Mouse (Mus musculus): ENCODE data around the gene Zfp451. TPM values are rescaled to one million over a fixed set of nuclear protein-coding genes. Genes with fewer than 3 reads are reported as not detected.

The Zfp451 gene
- 12.2 and 14.0 TPM in 2 replicates for polyA plus RNA-seq (2015; fragmentation: Nextera tagmentation; extraction: Ambion mirVana)

DNA sequence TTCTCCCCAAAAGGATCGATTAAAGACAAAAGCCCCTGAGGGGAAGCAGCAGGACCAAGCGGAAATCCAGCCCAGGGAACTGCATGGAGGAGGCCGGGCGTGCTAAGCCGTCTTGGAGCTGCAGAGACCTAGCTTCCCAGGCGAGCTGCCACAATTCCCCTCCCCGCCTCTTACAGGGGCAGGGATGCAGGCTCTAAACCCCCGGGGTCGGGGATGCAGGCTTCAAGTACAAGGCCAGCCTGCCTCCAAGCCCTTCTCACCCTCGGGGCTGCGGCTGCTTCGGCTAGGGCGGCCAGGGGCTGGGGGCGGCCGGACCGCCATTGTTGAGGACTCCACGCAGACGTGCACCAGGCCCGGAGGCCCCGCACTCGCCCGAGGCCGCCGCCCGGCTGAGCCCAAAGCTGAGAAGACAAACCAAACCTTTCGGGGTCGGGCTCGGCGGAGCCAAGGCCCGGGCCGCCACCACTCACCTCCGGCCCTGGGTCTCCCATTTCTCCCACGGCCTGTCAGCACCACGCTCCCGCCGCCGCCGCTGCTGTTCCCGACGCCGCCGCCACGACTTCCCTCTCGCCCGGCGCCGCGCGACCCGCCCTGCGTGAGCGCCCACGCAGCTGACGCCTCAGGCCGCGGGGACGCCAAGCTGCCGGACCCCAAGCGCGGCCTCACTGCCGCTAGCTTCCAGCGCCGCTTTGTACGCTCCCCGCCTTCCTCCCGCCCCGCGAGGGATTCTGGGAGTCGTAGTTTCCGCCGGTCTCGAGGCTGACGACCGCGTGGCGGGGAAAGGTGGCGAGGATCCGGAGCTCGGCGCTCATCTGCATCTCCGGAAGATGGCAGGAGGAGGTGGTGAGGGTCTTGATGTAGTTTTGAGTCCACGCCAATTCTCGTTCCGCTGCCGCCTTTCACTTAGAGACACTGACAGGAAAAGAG, at the start of gene Zfp451:
Gene Zfp451 (minus strand): TSS at position 728 of the 927 bp plus-strand sequence.

DNA sequence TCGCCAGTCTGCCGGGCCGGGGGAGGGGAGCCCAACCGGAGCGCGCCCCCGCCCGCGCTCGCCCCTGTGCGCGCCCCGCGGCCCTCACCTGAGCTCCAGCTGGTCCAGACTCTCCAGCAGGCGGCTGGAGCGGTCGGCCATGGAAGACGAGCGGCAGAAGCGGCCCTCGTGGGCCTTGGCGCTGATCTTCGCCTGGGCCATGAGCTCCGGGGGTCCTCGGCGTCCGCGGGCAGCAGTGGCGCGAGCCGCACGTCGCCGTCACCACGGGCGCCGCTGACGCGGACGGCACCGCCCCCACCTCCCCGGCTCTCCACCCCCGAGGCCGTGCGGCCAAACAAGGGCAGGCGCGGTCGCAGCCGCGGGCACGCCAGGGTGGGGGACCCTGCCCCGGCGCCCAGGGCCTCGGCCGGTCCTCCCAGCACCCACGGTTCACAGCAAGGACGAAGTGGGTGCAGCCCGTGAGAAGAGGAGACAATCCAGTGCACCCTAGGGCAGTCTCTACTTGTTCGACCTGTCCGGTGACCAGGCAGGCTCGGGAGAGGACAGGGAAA, 56.8 kb downstream of the Zfp451 start, which contains the start of gene Bag2:
Gene Bag2 (minus strand): TSS at position 305 of the 551 bp plus-strand sequence.

DNA sequence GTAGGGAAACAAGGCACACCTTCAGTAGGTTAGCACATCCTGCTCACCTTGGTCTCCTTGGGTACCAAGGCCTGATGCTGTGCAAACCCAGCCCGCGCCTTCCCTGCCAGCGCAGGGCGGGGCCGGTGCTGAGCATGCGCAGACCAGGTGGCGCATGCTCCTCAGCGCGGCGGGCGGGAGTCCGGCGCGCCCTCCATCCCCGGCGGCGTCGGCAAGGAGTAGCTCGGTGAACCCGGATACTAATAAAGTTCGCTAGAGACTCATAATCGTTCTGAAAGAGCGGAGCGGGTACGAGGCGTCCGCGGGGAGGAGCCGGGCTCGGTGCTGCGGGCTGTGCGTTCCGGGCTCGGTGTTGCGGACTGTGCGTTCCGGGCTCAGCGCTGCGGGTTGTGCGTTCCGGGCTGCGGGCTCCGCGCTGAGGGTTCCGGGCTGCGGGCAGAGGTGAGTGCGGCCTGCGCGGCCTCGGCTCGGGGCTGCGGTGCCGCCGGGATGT, 94.6 kb downstream of the Zfp451 start, which contains the start of gene Rab23:
Gene Rab23 (plus strand): TSS at position 155 of the 493 bp plus-strand sequence.

Other genes starting within 250 kb of the Zfp451 start
- gene Prim2, start 144.8 kb downstream of the Zfp451 start, polyA plus RNA-seq (2015; fragmentation: Nextera tagmentation; extraction: Ambion mirVana), result 10.0 and 13.1 TPM in 2 replicates
- gene Rab23, start 94.7 kb downstream of the Zfp451 start, polyA plus RNA-seq (2015; fragmentation: Nextera tagmentation; extraction: Ambion mirVana), result 19.1 and 22.7 TPM in 2 replicates
- gene Bag2, start 56.8 kb downstream of the Zfp451 start, polyA plus RNA-seq (2015; fragmentation: Nextera tagmentation; extraction: Ambion mirVana), result 153 and 188 TPM in 2 replicates
- gene Bend6, start 93.2 kb upstream of the Zfp451 start, polyA plus RNA-seq (2015; fragmentation: Nextera tagmentation; extraction: Ambion mirVana), result 0.84 and 1.1 TPM in 2 replicates
- gene Dst, start 93.6 kb upstream of the Zfp451 start, polyA plus RNA-seq (2015; fragmentation: Nextera tagmentation; extraction: Ambion mirVana), result 22.1 and 24.2 TPM in 2 replicates